Mouse (Mus musculus) right cerebral cortex, postnatal 14 days (tissue): ENCODE results near the gene Prkar1b.

Source experiments
- DNase-seq: peaks from one replicate; pipeline ENCODE4 v3.0.0; 2022

Gene Prkar1b

DNA sequence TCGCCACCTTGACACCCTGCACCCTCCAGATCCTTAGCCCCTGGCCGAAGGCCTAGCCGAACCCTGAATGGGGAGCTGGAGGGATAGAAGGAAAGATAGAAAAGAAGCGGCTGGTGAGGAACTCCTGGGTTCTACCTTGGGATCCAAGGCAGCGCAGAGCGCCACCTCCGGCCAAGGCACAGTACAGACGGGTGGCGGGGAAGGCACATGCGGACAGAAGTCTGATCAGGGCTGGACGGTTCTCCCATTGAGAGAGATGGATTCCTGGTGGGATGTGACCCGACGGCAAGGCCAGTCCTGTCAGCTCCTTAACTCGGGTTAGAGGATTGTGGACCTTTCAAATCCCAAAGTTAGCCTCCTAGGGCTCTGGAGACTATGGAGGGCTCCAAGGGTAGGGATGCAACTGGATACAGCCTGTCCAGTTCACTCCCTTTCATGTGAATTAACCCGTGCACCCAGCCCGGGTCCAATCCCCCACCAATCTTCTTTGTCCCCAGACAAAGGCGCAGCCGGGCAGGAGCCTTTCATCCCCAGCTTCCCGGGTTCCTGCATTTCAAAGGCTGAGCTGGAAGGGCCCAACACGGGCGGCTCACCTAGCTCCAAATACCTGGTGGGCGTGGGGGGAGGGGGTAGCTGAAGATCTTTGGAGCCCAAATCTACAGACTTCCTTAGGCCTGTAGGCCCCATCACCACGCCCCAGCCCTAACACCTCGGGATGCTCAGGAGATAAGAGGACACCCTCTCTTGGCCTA is 153.3 kb downstream of the Prkar1b start:
- peak; percentile 60 for DNase-seq

DNA sequence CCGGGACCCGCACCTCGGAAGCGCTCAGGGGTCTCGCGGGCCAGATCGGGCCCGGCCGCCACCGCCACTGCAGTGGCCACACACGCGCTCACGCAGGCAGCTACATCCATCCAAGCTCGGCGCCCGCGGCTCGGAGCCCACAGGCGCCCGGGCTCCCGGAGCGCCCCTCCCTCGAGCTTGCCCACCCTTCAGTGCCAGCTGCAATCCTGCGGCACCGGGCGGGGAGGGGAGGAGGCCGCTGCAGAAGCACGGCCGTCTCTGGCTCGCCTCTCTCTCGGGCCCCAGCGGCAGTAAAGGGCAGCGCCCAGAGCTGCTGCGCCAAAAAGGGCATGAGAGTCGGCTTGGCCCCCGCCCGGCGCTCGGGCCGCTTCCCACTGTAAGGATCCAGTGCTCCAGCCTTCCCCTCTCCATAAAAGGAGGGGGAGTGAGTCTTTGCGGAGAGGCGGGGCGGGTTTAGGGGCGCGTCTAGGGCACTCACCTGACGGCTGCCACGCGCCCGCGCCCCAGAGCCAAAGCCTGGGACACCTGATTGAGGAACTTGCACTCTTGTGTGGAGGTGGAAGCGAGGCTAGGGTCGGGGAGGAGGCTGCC is 154.0 kb downstream of the Prkar1b start:
- peak; percentile 69 for DNase-seq

DNA sequence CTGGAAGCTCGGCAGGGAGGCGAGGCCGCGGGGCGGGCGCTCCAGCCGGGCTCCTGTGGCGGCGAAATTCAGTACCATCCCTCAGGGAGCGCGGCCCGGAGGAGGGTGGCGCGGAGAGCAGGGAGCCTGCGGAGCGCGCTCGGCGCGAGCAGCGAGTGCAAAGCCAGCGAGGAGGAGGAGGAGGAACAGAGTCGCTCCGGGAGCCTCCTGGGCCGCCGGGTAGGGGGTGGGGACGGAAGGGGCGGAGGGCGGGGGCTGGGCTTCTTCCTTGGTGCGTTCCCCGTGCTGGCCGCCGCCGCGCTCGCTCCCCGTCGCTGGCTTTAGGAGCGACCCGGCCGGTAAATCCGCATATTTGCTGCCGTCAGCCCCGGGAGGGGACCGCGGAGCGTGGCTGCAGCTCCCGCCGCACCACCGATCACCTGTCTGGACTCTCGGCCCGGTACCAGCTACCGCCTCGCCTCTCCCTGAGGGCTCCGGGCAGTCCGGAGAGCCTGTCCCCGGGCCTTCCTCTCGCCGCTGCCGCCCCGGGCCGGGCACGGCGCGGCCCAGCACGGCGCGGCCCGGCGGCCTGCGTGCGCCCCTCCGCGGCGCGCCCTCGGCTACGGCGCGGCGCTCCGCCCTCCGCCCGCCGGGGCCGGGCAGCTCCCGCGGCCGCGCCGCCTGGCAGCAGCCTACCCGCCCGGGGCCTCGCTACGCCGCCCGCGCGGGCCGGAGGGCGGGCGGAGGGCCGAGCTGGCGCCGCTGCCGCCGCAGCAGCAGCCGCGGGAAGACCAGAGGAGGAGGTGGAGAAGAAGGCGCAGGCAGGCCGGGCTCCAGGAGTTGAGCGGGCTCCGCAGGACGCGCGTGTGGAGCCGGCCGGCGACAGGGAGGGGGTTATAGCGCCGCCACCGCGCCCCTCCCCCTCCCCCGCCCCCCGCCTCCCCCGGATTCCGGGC is 154.7 kb downstream of the Prkar1b start:
- DNase-seq = peak; percentile 76

DNA sequence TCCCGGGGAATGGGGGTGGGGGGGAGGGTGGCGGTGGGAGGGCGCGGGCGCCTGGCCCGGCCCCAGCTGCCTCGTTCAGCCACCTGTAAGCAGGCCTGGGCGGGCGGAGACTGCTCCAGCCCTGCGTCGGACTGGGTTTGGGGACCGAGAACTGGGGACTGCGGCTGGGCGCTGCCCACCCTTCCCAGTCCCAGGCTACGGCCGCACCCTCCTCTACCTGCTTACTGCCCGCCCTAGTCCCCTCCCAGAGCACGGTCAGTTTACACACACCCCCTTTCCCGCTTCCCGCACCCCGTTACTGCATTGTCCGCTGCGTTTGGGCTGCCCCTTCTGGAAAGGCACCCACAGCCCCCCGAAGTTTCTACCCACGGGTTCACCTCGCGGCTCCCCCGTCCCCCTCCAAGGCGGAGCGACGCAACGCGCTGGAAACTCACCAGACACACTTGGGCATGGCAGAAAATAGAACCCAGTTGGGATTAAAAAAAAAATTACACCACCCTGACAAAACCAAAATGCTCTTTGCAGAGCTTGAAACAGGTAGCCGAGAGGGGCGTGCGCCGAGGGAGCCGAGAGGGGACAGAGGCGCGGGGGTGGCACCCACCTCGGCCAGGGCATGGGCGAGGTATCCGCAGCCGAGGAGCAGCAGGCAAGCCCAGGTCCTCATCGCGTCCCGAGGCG is 155.6 kb downstream of the Prkar1b start:
- peak; percentile 32 for DNase-seq

DNA sequence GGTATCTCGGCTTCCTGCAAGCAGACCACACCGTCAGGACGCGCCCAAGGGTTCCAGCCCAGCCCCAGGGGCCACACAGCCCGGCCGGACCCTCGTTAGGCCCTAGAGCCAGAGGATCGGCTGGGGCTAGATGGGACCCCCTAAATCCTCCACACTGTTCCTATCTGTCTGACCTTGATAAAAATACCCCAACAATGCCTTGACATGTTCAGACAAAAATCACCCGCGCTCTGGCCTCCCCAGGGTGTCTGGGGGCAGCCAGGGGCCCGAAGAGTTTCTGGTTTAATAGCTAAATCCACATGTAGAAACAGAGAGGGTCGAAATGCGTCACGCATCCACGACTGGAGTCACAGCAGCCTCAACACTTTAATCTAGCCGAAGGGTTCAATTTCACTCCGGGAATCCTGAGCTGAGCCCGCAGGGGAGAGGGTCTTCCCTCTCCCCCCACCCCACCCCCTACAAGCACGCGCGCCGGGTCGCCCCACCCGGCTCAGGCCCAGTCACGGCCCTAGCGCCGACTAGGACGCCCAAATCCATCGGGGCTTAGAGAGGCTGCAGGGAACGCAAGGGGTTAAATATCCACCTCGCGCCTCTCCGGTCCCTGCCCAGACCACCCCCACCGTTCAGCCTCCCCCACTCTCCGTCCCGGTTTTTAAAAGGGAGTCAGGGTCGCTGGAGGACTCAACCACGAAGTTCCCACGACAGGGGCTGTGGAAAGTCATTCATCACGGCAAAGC is 156.3 kb downstream of the Prkar1b start:
- no peak for DNase-seq

DNA sequence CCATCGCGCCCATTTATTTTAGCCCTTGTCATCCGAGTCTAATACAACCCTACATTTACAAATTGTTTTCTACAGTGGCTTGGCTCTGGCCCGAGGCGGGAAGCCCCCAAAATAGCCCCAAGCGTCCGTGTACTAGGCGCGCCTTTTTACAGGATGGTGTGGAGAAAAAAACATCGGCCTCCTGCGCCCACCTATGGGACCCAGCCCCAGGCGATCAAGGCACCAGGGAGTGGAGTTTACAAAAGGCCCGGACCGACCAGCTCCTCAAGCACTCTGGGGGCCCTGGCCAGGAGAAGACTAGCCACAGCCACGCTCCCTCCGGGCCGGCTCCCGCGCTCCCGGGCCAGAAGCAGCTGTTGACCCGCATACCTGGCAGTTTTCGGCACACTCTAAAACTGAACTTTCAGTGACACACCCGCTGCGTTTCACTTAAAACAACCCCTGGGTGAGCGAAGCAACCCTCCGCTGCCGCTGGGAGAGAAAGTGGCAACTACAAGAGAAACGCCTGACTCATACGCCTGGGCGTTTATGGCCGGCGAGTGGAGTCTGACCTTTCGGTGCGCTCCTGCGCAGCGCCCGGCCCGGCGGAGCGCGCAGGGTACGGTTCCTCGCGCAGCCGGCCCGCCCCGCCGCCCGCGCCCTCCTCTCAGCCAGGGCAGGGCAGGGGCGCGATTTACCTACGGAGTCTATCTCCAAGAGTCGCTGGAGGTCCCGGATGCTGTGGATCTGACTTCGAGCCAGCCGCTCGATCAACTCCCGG is 157.0 kb downstream of the Prkar1b start:
- no peak for DNase-seq

DNA sequence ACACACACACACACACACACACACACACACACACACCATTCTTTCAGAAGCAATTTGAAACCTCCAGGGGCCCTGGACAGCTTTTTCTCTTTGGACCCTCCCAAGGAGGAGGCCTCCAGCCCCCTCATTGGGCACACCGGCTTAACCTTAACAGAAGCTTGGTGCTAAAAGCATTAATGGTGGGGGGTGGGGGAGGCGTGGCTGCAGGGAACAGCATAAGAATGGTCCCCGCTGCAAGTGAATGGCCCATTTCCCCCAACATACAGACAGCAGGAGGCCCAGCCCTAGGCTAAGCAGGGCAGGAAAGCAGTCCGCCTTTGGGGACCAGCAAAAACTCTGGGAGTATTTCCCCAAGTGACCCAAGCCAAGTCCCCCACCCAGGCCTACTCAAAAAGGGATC is 158.1 kb downstream of the Prkar1b start:
- no peak for DNase-seq

DNA sequence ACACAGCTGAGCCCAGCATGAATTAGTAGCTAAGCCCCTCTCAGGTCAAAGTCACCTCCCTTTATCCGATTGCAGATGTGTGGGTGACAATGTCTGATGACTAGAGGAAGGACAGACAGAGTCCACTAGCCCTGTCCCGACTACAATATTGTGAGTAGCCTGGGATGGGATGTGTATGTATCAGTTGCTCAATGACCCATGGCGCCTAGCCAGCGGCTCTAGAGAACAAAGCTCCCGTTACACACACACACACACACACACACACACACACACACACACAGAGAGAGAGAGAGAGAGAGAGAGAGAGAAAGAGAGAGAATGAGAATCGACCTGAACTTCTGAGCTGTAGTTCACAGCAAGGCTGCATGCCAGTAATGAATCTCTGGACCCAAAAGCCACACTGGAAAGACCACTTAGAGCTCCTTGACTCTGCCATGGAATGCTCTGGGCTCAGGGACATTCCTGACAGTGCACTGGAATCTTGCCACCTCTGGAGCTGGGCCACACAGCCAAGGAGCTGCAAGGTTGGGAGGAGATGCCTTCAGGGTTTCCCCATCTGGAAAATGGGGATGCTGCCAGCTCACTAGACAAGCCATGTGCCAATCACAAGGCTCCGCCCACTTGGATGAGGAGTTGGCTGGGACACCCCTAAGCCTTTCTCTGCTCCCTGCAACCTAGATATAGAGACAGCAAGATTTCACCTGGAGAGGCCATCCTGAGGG is 159.0 kb downstream of the Prkar1b start:
- no peak for DNase-seq

DNA sequence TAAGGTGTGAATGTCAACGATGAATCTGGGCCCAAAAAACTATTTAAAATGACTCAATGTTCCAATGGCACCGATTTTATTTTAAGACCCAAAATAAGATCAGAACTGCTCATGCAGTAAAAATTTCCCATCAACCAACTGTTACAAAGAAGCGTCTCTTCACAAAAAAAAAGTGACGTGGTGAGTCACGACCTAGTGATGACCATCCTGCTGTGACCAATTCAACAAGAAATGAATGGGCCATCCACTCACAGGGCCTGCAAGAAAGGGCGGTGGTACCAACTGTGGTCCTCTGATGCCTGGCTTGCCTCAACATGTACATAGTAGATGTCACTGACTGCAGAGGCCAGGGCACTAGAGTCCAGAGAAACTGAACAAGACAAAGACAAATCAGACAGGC is 160.2 kb downstream of the Prkar1b start:
- DNase-seq = no peak

DNA sequence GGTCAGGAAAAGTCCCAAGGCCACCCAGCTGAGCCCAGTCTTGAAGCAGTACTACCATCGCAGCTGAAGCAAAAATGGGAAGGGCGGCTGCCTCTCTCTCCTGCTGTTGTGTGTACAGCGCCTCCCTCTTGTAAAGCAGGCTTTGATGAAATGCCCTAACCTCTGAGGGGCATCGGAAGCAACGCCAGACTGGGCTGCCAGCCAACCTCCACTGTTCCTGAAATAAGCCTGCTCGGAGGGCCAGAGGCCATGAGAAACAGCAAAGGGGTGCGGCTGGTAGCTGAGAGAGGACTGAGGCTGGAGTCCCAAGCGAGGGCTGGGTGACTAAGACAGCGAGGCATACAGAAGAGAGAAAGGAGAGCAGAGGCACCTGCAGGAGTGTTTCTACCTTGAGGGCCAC is 161.0 kb downstream of the Prkar1b start:
- DNase-seq = no peak

DNA sequence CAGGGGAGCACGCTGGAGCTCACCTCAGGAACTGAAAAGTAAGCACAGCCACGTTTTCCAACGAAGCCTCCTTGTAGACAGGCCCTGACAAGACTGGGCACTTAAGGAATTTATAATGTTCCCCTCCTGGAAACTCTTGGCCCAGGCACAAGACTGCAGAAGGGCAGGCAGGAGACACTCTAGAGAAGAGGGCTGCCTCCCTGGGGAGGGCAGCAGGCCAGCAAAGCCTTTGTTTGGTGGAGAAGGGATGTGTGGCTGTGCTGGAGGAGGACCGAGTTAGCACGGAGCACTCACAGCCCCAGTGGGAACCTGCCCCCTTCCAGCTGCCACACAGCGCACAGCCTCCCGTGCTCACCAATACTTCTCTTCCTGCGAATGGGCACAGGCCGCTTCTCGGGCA is 161.8 kb downstream of the Prkar1b start:
- DNase-seq = no peak

DNA sequence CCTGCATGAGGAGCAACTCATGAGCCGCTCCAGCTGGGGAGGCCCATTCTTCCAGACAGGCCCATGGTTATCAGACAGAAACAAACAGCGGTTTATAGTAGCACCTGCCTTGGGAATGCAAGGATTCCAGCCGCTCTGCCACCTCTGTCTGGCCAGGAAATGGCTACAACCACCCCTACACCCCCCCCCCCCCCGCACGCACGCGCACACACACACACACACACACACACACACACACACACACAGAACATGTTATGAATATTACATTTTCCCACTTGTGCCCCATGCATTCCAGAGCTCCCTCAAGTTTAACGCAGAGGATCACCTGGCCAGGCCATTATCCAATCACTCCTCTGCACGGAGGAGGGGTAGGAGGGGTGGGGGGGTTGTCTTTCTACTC is 167.9 kb downstream of the Prkar1b start:
- no peak for DNase-seq

DNA sequence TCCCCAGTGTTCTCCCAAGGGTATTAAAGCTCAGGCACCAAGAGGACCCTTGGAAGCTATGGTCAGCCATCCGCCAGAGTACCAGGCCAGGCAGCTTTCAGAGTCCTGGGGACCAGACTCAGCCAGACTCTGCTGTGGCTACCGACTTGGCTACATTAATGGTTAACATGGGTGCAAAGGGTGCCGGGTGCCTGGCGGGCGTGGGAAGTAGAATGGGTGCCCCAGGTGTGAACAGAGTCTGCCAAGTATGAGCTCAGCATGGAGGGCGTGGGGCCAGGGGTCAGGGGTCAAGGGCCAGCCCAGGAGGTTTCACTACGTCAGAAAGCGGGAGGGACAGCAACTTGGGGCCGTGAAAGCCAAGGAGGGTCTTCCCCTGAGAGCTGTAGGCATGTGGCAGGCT is 169.2 kb downstream of the Prkar1b start:
- no peak for DNase-seq

DNA sequence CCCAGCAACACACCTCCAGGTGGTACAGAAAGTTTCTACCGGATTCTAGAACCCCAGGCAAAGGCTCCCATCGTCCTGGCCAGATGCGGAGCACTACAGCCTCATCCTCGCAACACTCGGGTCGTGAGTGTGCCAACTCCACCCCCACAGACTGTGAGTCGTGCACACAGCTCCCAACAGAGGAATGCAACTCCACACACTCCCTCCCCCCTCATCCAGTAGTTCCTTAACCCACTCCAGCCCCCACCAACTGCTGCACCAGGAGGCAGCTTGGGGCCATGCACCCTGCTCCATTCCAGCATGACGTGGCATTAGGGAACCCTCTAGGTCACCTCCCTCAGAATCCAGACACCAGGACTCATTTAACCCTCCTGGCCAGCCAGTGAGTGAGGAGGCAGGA is 170.0 kb downstream of the Prkar1b start:
- DNase-seq = no peak

DNA sequence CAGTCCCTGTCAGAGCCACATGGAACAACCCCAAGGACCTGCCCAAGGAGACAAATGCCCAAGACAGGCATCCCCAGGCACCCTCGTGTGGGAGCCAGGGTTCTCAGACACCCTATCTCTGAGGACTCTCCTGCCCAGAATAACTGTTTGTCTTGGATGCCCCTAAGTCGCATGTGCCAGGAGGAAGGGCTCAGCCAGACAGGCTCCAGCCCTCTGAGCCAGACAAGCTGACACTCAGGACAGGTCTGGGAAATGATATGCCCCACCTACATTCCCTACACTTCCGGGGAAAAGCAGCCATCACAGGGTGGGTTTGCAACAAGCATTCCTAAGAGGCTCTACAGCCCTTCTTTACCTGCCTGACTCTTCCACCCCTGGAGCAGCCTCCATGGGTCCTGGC is 172.0 kb downstream of the Prkar1b start:
- DNase-seq = no peak

DNA sequence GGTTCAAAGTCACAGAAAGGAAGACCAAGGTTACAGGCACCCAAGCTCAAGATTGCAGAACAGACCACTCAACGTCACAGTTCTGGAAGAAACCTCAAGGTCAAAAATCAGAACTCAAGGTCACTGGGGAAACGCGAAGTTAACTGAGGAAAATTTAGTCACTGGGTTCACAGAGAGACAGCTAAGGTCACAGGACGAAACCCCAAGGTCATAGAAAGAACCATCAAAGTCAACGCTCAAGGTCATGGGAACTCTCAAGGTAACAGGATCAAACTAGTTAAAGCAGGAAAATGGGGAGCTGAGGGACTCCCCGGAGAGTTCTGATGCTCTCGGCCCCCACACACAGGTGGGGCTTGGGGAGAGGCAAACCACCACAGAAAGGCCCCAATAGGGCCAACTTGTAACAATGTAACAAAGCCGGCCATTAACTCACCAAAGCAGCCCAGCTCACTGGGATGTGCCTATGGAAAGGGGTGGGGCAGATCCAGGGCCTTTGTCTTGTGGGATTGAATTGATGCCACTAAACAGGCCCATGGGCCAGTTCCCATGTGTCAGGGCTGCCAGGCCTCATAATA is 174.8 kb downstream of the Prkar1b start:
- DNase-seq = no peak

DNA sequence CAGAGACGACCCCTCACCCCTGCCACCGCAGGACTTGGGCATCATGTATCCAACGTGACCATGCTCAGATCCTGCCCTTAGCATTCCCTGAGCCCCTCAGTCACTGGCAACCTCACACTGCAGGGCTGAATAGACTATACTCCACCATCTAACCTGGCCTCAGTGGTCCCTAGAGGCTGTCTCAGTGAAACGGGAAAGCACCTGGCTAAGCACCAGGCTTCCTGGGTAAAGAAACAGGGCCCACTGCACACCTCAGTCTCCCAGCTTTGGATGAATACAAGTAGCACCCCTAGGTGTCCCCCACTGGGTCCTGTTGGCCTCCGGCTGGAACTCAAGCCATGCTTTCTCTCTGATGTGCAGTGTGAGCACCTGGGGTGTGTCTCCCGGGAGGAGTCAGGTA is 176.3 kb downstream of the Prkar1b start:
- no peak for DNase-seq

DNA sequence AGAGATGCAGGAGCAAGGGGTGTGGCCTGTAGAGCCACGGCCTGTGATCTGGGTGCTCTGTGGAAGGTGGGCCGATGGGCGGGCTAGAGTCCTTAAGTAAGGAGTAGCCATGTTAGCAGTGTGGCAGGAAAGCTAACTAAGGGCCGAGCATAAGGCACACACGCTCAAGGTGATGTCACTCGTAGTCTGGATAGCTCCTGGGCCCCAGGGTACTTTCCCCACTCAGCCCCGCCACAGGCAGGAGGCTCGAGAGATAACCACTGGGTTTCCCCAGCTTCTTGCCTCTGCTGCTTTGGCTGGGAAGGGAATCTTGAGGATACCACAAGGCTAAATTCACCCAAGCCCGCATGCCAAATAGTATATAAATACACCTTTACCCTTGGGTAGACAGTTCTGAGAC is 178.4 kb downstream of the Prkar1b start:
- no peak for DNase-seq

DNA sequence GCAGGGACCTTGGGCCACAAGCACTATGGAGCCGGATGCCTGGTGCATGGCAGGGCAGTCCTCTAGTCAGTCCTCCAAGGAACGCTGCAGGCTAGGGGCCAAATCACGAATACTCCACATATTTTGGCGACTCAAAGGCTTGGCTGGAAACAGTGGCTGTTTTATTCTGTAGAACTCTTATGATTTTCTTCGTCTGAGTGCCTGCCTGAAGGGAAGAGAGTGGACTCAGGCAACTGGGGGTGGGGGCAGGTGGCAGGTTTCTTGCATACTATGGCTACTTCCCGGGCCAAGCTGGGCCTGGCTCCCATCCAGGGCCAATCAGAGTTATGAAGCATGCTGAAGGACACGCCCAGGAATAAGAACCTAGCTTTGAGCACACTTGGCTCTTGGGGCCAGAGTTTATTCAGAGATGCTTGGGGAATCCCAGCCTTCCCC is 179.7 kb downstream of the Prkar1b start:
- no peak for DNase-seq
